Mouse (Mus musculus) midbrain, embryonic 16.5 days (tissue): ENCODE results near the gene Gm17662. TPM values are rescaled to one million over a fixed set of nuclear protein-coding genes. Genes with fewer than 3 reads are reported as not detected.

Experiments
- ATAC-seq: fragments of 200-750 bp; cut with Nextera tagmentation; 2 replicates; pipeline ENCODE4 v1.8.0; 2017; ENCODE audit warnings: moderate TSS enrichment
- H3K27ac ChIP-seq: fragments of 300-500 bp; sonication (generic); 2 replicates; pipeline ENCODE4 v1.5.1; 2014; ENCODE audit warnings: mild to moderate bottlenecking, low read length, mixed read lengths
- H3K27me3 ChIP-seq: fragments of 300-500 bp; sonication (generic); 2 replicates; pipeline ENCODE4 v1.6.1; 2014; ENCODE audit warnings: low read depth, low read length, mixed read lengths; ENCODE audit not compliant: control insufficient read depth, insufficient read depth
- H3K36me3 ChIP-seq: fragments of 300-500 bp; sonication (generic); 2 replicates; pipeline ENCODE4 v1.6.1; 2014; ENCODE audit warnings: mild to moderate bottlenecking, low read length, moderate library complexity, mixed read lengths; ENCODE audit not compliant: control insufficient read depth, insufficient read depth
- H3K4me1 ChIP-seq: fragments of 300-500 bp; sonication (generic); 2 replicates; pipeline ENCODE4 v1.6.1; 2014; ENCODE audit warnings: mild to moderate bottlenecking, low read length, mixed read lengths; ENCODE audit not compliant: control insufficient read depth, insufficient read depth
- H3K4me2 ChIP-seq: fragments of 300-500 bp; sonication (generic); 2 replicates; pipeline ENCODE4 v1.6.1; 2014; ENCODE audit warnings: mild to moderate bottlenecking, low read length, mixed read lengths
- H3K4me3 ChIP-seq: fragments of 300-500 bp; sonication (generic); 2 replicates; pipeline ENCODE4 v1.5.1; 2014; ENCODE audit warnings: low read depth, mild to moderate bottlenecking, low read length, moderate library complexity, mixed read lengths
- H3K9ac ChIP-seq: fragments of 300-500 bp; sonication (generic); 2 replicates; pipeline ENCODE4 v1.6.1; 2014; ENCODE audit warnings: low read depth, low read length, mixed read lengths
- H3K9me3 ChIP-seq: fragments of 300-500 bp; sonication (generic); replicated peaks from 2 replicates; pipeline ENCODE4 v1.6.1; 2014; ENCODE audit warnings: mild to moderate bottlenecking, low read length, mixed read lengths; ENCODE audit not compliant: control insufficient read depth, poor library complexity, severe bottlenecking
- WGBS: fragments of 180-500 bp; shearing (Covaris S2); extraction: QIAGEN DNeasy Blood & Tissue Kit; methylation state at CpG from one replicate; pipeline ENCODE4 v1.1.7; 2014; 5-methylcytosine and 5-hydroxymethylcytosine counted together
- polyA plus RNA-seq: library from polyadenylated mRNA; unstranded; fragments of >200 nt; fragmentation: Nextera tagmentation; extraction: Ambion mirVana; gene quantifications from 2 replicates; pipeline ENCODE4 v1.2.1, GENCODE M21; 2015

Gene Gm17662
- polyA plus RNA-seq, 1 experiment from 2014 or later: not detected

- Histone ChIP-seq H3K9me3 (no peaks in the 10 kb centered on the region), H3K4me3 (no peak overlapping the region), H3K27me3 (no peaks in the 10 kb centered on the region), H3K9ac (no peak overlapping the region), H3K36me3 (no peaks in the 10 kb centered on the region), H3K27ac (no peak overlapping the region), H3K4me1 (no peaks in the 10 kb centered on the region), H3K4me2 (no peak overlapping the region)
- WGBS: 74% methylated on average over 6 of the region's 6 CpGs
- ATAC-seq: peak; percentile 58; the same call in 1 of the 2 replicates
These were observed 47.9 kb downstream of the Gm17662 start for GRCm38 (mm10) chr4:104905049-104905448.

Other genes with a start within 250 kb of the Gm17662 start
- not detected in 2 replicates for gene C8b, start 91.0 kb upstream of the Gm17662 start, polyA plus RNA-seq
- gene C8a, start 19.1 kb downstream of the Gm17662 start, polyA plus RNA-seq: not detected in 2 replicates
- 0.09 and 0.19 TPM in 2 replicates for gene Fyb2, start 56.1 kb downstream of the Gm17662 start, polyA plus RNA-seq